Comparison of ENCODE assay signal across 20 mouse cellular contexts in the genomic region with DNA sequence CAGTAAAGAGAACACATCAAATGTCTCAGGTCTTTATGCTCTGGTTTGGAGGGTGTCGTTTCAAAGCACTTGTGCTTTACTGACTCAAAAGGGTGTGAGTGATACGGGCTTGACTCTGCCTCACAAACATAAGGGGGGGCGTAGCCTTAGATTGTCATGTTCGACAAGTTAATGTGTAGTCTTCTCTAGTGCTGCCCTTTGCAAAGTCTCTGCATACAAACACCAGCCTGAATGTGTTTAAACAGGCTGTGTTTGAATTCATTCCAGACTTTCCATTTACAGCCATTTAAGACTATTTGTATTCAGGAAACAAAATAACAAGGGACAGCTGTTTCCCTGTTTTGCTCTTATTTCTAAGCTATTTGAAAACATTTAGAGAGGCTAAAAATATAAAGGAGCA.
A peak's percentile ranks its signal among the peaks of the same experiment; 100 is the strongest.
DNase-seq lines count a peak whose midpoint lies in the region; ATAC-seq and TF ChIP-seq lines count a peak whose summit lies in the region.
"Had no signal": no experiment of that assay in that cellular context is flagged by ENCODE, and none has a peak within 500 bp of the region (broad histone marks: within the 10 kb centered on the region; RNA-seq: fewer than 3 reads in every experiment).

No protein-coding gene starts in this region.

- no peak overlapping the region for H3K27ac ChIP-seq in intestine, embryonic 15.5 days
- no peak overlapping the region for H3K27ac ChIP-seq in intestine, postnatal 0 days (ENCODE audit: low read depth, low read length)
- H3K27ac ChIP-seq in lung, embryonic 16.5 days (ENCODE audit: low read length), result no peak overlapping the region
- no peak overlapping the region for H3K27ac ChIP-seq in intestine, embryonic 16.5 days (ENCODE audit: low read length)
- H3K27ac ChIP-seq: gastrocnemius, adult 2 months; hindbrain, embryonic 13.5 days; neural tube, embryonic 12.5 days had no signal

- H3K4me3 ChIP-seq in intestine, embryonic 15.5 days (replicated peaks), result no peak overlapping the region
- H3K4me3 ChIP-seq in intestine, postnatal 0 days (ENCODE audit: low read depth, low read length), result no peak overlapping the region
- no peak overlapping the region for H3K4me3 ChIP-seq in lung, embryonic 16.5 days (ENCODE audit: low read length)
- H3K4me3 ChIP-seq in intestine, embryonic 16.5 days (ENCODE audit: low read length), result no peak overlapping the region
- H3K4me3 ChIP-seq: embryonic facial prominence, embryonic 15.5 days; gastrocnemius, adult 2 months; hindbrain, embryonic 13.5 days; neural tube, embryonic 12.5 days had no signal

- no peak overlapping the region for H3K9ac ChIP-seq in intestine, embryonic 15.5 days
- H3K9ac ChIP-seq in intestine, postnatal 0 days (ENCODE audit: low read depth, low read length), result no peak overlapping the region
- no peak overlapping the region for H3K9ac ChIP-seq in lung, embryonic 16.5 days (ENCODE audit: low read length)
- H3K9ac ChIP-seq in intestine, embryonic 16.5 days (ENCODE audit: low read depth, low read length), result no peak overlapping the region
- H3K9ac ChIP-seq: embryonic facial prominence, embryonic 15.5 days; hindbrain, embryonic 13.5 days; neural tube, embryonic 12.5 days had no signal

- no peak for DNase-seq in lung, postnatal 4 days
- no peak for DNase-seq in Muller cell, postnatal 12 days (ENCODE audit: inconsistent ontology term)
- DNase-seq in right cerebral cortex, adult 18-20 months, result no peak
- DNase-seq: adrenal gland, postnatal 25 days; cerebellum, adult 11 months; cerebellum, adult 9-11 months; gastrocnemius, adult 2 months; left cerebral cortex, postnatal 4 days; lung, postnatal 14 days; midbrain, embryonic 14.5 days; retina, postnatal 1 day; thymus, adult 2 months; thymus, postnatal 4 days had no signal

- peak; percentile 30; the same call in 1 of the 2 replicates for ATAC-seq in intestine, embryonic 15.5 days
- no peak for ATAC-seq in intestine, postnatal 0 days
- ATAC-seq in lung, embryonic 16.5 days (ENCODE audit: low read depth), result peak; percentile 76
- peak; percentile 51; the same call in 1 of the 2 replicates for ATAC-seq in intestine, embryonic 16.5 days

- no peaks in the 10 kb centered on the region for H3K36me3 ChIP-seq in intestine, embryonic 15.5 days
- H3K36me3 ChIP-seq in intestine, postnatal 0 days (ENCODE audit: control insufficient read depth, insufficient read depth), result no peaks in the 10 kb centered on the region
- H3K36me3 ChIP-seq in lung, embryonic 16.5 days (ENCODE audit: control insufficient read depth, insufficient read depth, low read length), result no peaks in the 10 kb centered on the region
- H3K36me3 ChIP-seq in intestine, embryonic 16.5 days (ENCODE audit: control insufficient read depth, insufficient read depth, low read length), result no peaks in the 10 kb centered on the region
- H3K36me3 ChIP-seq: embryonic facial prominence, embryonic 15.5 days; hindbrain, embryonic 13.5 days; neural tube, embryonic 12.5 days had no signal

- TF ChIP-seq CTCF in intestine, postnatal 0 days (IDR thresholded peaks at IDR 0.05; ENCODE audit: low read depth), result no peak

- H3K27me3 ChIP-seq in intestine, embryonic 15.5 days (replicated peaks), result no peaks in the 10 kb centered on the region
- no peaks in the 10 kb centered on the region for H3K27me3 ChIP-seq in intestine, postnatal 0 days (replicated peaks; ENCODE audit: control insufficient read depth, insufficient read depth, low read length)
- H3K27me3 ChIP-seq in lung, embryonic 16.5 days (ENCODE audit: control insufficient read depth, insufficient read depth, low read depth, low read length), result no peaks in the 10 kb centered on the region
- H3K27me3 ChIP-seq in intestine, embryonic 16.5 days (replicated peaks; ENCODE audit: control insufficient read depth, insufficient read depth, low read length), result no peaks in the 10 kb centered on the region
- H3K27me3 ChIP-seq: embryonic facial prominence, embryonic 15.5 days; hindbrain, embryonic 13.5 days; neural tube, embryonic 12.5 days had no signal

- H3K4me2 ChIP-seq in intestine, embryonic 15.5 days (replicated peaks), result no peak overlapping the region
- H3K4me2 ChIP-seq in intestine, postnatal 0 days (replicated peaks; ENCODE audit: low read depth), result no peak overlapping the region
- no peak overlapping the region for H3K4me2 ChIP-seq in lung, embryonic 16.5 days (ENCODE audit: low read depth, low read length)
- no peak overlapping the region for H3K4me2 ChIP-seq in intestine, embryonic 16.5 days (ENCODE audit: low read depth, low read length)
- H3K4me2 ChIP-seq: embryonic facial prominence, embryonic 15.5 days; hindbrain, embryonic 13.5 days; neural tube, embryonic 12.5 days had no signal

- H3K9me3 ChIP-seq in intestine, embryonic 15.5 days, result no peaks in the 10 kb centered on the region
- H3K9me3 ChIP-seq in intestine, postnatal 0 days (ENCODE audit: control insufficient read depth), result no peaks in the 10 kb centered on the region
- H3K9me3 ChIP-seq in lung, embryonic 16.5 days (ENCODE audit: control insufficient read depth, low read length), result no peaks in the 10 kb centered on the region
- no peaks in the 10 kb centered on the region for H3K9me3 ChIP-seq in intestine, embryonic 16.5 days (ENCODE audit: control insufficient read depth, low read length)
- H3K9me3 ChIP-seq: embryonic facial prominence, embryonic 15.5 days; hindbrain, embryonic 13.5 days; neural tube, embryonic 12.5 days had no signal

- 29% methylated on average over 4 of the region's 4 CpGs for WGBS in intestine, embryonic 15.5 days
- WGBS in intestine, postnatal 0 days, result 22% methylated on average over 4 of the region's 4 CpGs
- WGBS in lung, embryonic 16.5 days, result 21% methylated on average over 4 of the region's 4 CpGs
- WGBS in intestine, embryonic 16.5 days, result 29% methylated on average over 4 of the region's 4 CpGs

- no peaks in the 10 kb centered on the region for H3K4me1 ChIP-seq in intestine, embryonic 15.5 days (replicated peaks)
- H3K4me1 ChIP-seq in intestine, postnatal 0 days (replicated peaks; ENCODE audit: control insufficient read depth, insufficient read depth, low read length), result no peaks in the 10 kb centered on the region
- H3K4me1 ChIP-seq in lung, embryonic 16.5 days (replicated peaks; ENCODE audit: control insufficient read depth, insufficient read depth, low read length), result peaks cover 4% of the 10 kb centered on the region; the same call in 1 of the 2 replicates
- H3K4me1 ChIP-seq in intestine, embryonic 16.5 days (ENCODE audit: control insufficient read depth, insufficient read depth, low read length), result no peaks in the 10 kb centered on the region
- H3K4me1 ChIP-seq: embryonic facial prominence, embryonic 15.5 days; hindbrain, embryonic 13.5 days; neural tube, embryonic 12.5 days had no signal
